Mouse (Mus musculus) lung, embryonic 14.5 days (tissue): ENCODE measurements around the gene Txndc11. TPM values are rescaled to one million over a fixed set of nuclear protein-coding genes. Genes with fewer than 3 reads are reported as not detected.

Experiments
- ATAC-seq: fragments of 200-750 bp; cut with Nextera tagmentation; 2 replicates; pipeline ENCODE4 v1.8.0; 2017; ENCODE audit warnings: mild to moderate bottlenecking, moderate TSS enrichment, moderate library complexity; ENCODE audit not compliant: insufficient read depth
- DNase-seq: peaks from one replicate; pipeline ENCODE4 v3.0.0-alpha.2; 2015
- H3K27ac ChIP-seq: fragments of 300-500 bp; sonication (generic); 2 replicates; pipeline ENCODE4 v1.5.1; 2014; ENCODE audit warnings: low read depth, mild to moderate bottlenecking, moderate library complexity
- H3K27me3 ChIP-seq: fragments of 300-500 bp; sonication (generic); 2 replicates; pipeline ENCODE4 v1.6.1; 2014; ENCODE audit warnings: low read length, control low read depth; ENCODE audit not compliant: insufficient read depth
- H3K36me3 ChIP-seq: fragments of 300-500 bp; sonication (generic); 2 replicates; pipeline ENCODE4 v1.6.1; 2014; ENCODE audit warnings: control low read depth; ENCODE audit not compliant: insufficient read depth
- H3K4me1 ChIP-seq: fragments of 300-500 bp; sonication (generic); 2 replicates; pipeline ENCODE4 v1.6.1; 2014; ENCODE audit warnings: antibody characterized with exemption, control low read depth; ENCODE audit not compliant: insufficient read depth
- H3K4me2 ChIP-seq: fragments of 300-500 bp; sonication (generic); 2 replicates; pipeline ENCODE4 v1.6.1; 2014; ENCODE audit warnings: mild to moderate bottlenecking
- H3K4me3 ChIP-seq: fragments of 300-500 bp; sonication (generic); 2 replicates; pipeline ENCODE4 v1.5.1; 2014; ENCODE audit warnings: low read depth, low read length
- H3K9ac ChIP-seq: fragments of 300-500 bp; sonication (generic); 2 replicates; pipeline ENCODE4 v1.6.1; 2014
- H3K9me3 ChIP-seq: fragments of 300-500 bp; sonication (generic); 2 replicates; pipeline ENCODE4 v1.6.1; 2016; ENCODE audit warnings: low read depth, low read length, control low read depth
- CTCF ChIP-seq: IDR thresholded peaks from 2 replicates; pipeline ENCODE4 v1.5.1; 2016; ENCODE audit warnings: antibody characterized with exemption, low read depth
- WGBS: fragments of 180-500 bp; shearing (Covaris S2); extraction: QIAGEN DNeasy Blood & Tissue Kit; methylation state at CpG from one replicate; pipeline ENCODE4 v1.1.7; 2014; 5-methylcytosine and 5-hydroxymethylcytosine counted together
- polyA plus RNA-seq: library from polyadenylated mRNA; unstranded; fragments of >200 nt; fragmentation: Nextera tagmentation; extraction: Ambion mirVana; gene quantifications from 2 replicates; pipeline ENCODE4 v1.2.1, GENCODE M21; 2014

The Txndc11 gene
- polyA plus RNA-seq, 1 experiment from 2014 or later, result 38.2 TPM

GRCm38 (mm10) chr16:11051134-11051533, 83.3 kb downstream of the Txndc11 start:
- Histone ChIP-seq H3K4me2 (no peak overlapping the region), H3K9me3 (no peaks in the 10 kb centered on the region), H3K4me3 (no peak overlapping the region), H3K4me1 (no peaks in the 10 kb centered on the region), H3K27ac (no peak overlapping the region), H3K36me3 (no peaks in the 10 kb centered on the region), H3K27me3 (no peaks in the 10 kb centered on the region), H3K9ac (no peak overlapping the region)
- no peak for TF ChIP-seq CTCF
- 87% methylated on average over 11 of the region's 11 CpGs for WGBS
- ATAC-seq (no peak), DNase-seq (no peak)

- Histone ChIP-seq H3K4me2 (no peak overlapping the region), H3K4me1 (no peaks in the 10 kb centered on the region), H3K27ac (no peak overlapping the region), H3K27me3 (no peaks in the 10 kb centered on the region), H3K36me3 (no peaks in the 10 kb centered on the region), H3K9ac (no peak overlapping the region), H3K4me3 (no peak overlapping the region), H3K9me3 (no peaks in the 10 kb centered on the region)
- ATAC-seq (no peak), DNase-seq (no peak)
- TF ChIP-seq CTCF, result no peak
- 77% methylated on average over 2 of the region's 2 CpGs for WGBS
Observed at GRCm38 (mm10) chr16:11050226-11050625, 84.2 kb downstream of the Txndc11 start.

- no peak overlapping the region for H3K9ac ChIP-seq
- H3K4me1 ChIP-seq, result no peaks in the 10 kb centered on the region
- H3K36me3 ChIP-seq, result no peaks in the 10 kb centered on the region
- H3K4me3 ChIP-seq, result no peak overlapping the region
- no peak overlapping the region for H3K27ac ChIP-seq
- no peaks in the 10 kb centered on the region for H3K27me3 ChIP-seq
- ATAC-seq (no peak; the same call in 1 of the 2 replicates), DNase-seq (peak; percentile 55)
- WGBS, result 56% methylated on average over 7 of the region's 7 CpGs
- no peak for TF ChIP-seq CTCF
- no peaks in the 10 kb centered on the region for H3K9me3 ChIP-seq
- peak overlapping the region; percentile 31 for H3K4me2 ChIP-seq
Observed at GRCm38 (mm10) chr16:11047130-11047529, 87.3 kb downstream of the Txndc11 start.

GRCm38 (mm10) chr16:11046437-11046836, 88.0 kb downstream of the Txndc11 start:
- H3K4me2 ChIP-seq, result peak overlapping the region; percentile 31
- H3K4me1 ChIP-seq, result no peaks in the 10 kb centered on the region
- H3K4me3 ChIP-seq, result no peak overlapping the region
- H3K36me3 ChIP-seq, result no peaks in the 10 kb centered on the region
- peak; percentile 19 for DNase-seq
- no peaks in the 10 kb centered on the region for H3K27me3 ChIP-seq
- TF ChIP-seq CTCF, result no peak
- 65% methylated on average over 7 of the region's 7 CpGs for WGBS
- H3K9ac ChIP-seq, result no peak overlapping the region
- H3K9me3 ChIP-seq, result no peaks in the 10 kb centered on the region
- no peak overlapping the region for H3K27ac ChIP-seq
- ATAC-seq, result peak; percentile 44; the same call in 1 of the 2 replicates

- H3K9ac ChIP-seq, result no peak overlapping the region
- H3K27me3 ChIP-seq, result no peaks in the 10 kb centered on the region
- TF ChIP-seq CTCF, result no peak
- no peaks in the 10 kb centered on the region for H3K9me3 ChIP-seq
- ATAC-seq (no peak), DNase-seq (no peak)
- no peaks in the 10 kb centered on the region for H3K4me1 ChIP-seq
- H3K4me2 ChIP-seq, result no peak overlapping the region
- H3K27ac ChIP-seq, result no peak overlapping the region
- no peak overlapping the region for H3K4me3 ChIP-seq
- H3K36me3 ChIP-seq, result no peaks in the 10 kb centered on the region
- WGBS, result 84% methylated on average over 5 of the region's 5 CpGs
Observed at GRCm38 (mm10) chr16:11043239-11043638, 91.2 kb downstream of the Txndc11 start.

GRCm38 (mm10) chr16:11040603-11041002, 93.8 kb downstream of the Txndc11 start:
- no peak for TF ChIP-seq CTCF
- ATAC-seq, result no peak
- 78% methylated on average over 2 of the region's 2 CpGs for WGBS

GRCm38 (mm10) chr16:11035790-11036431, 98.5 kb downstream of the Txndc11 start:
- H3K36me3 ChIP-seq, result no peaks in the 10 kb centered on the region

More at GRCm38 (mm10) chr16:11040603-11041002, 93.8 kb downstream of the Txndc11 start:
- Histone ChIP-seq H3K4me2 (no peak overlapping the region), H3K4me3 (no peak overlapping the region), H3K36me3 (no peaks in the 10 kb centered on the region), H3K27ac (no peak overlapping the region), H3K9me3 (no peaks in the 10 kb centered on the region), H3K9ac (no peak overlapping the region), H3K4me1 (no peaks in the 10 kb centered on the region), H3K27me3 (no peaks in the 10 kb centered on the region)
- no peak for DNase-seq

GRCm38 (mm10) chr16:11035273-11035672, 99.2 kb downstream of the Txndc11 start:
- Histone ChIP-seq H3K9me3 (no peaks in the 10 kb centered on the region), H3K27me3 (no peaks in the 10 kb centered on the region), H3K4me3 (no peak overlapping the region), H3K4me2 (no peak overlapping the region), H3K9ac (no peak overlapping the region), H3K4me1 (no peaks in the 10 kb centered on the region), H3K27ac (no peak overlapping the region), H3K36me3 (no peaks in the 10 kb centered on the region)
- DNase-seq, result no peak
- 77% methylated on average over 9 of the region's 9 CpGs for WGBS
- TF ChIP-seq CTCF, result no peak
- no peak for ATAC-seq

More at GRCm38 (mm10) chr16:11035790-11036431, 98.5 kb downstream of the Txndc11 start:
- no peak overlapping the region for H3K4me2 ChIP-seq
- TF ChIP-seq CTCF, result peak; percentile 95
- no peaks in the 10 kb centered on the region for H3K4me1 ChIP-seq
- peak; percentile 78 for ATAC-seq
- no peaks in the 10 kb centered on the region for H3K27me3 ChIP-seq
- H3K27ac ChIP-seq, result no peak overlapping the region
- H3K9ac ChIP-seq, result no peak overlapping the region
- H3K4me3 ChIP-seq, result no peak overlapping the region
- WGBS, result 25% methylated on average over 15 of the region's 15 CpGs
- no peaks in the 10 kb centered on the region for H3K9me3 ChIP-seq
- peak; percentile 95 for DNase-seq
